Mouse (Mus musculus) heart, embryonic 16.5 days (tissue): Measurements from ENCODE around the gene Trarg1. TPM values are rescaled to one million over a fixed set of nuclear protein-coding genes. Genes with fewer than 3 reads are reported as not detected.

Experiments used
- ATAC-seq: fragments of 200-750 bp; cut with Nextera tagmentation; replicated peaks from 2 replicates; pipeline ENCODE4 v1.8.0; 2017; ENCODE audit warnings: moderate number of reproducible peaks; ENCODE audit not compliant: insufficient read depth, low FRiP score; ENCODE audit errors: extremely low read depth
- H3K27ac ChIP-seq: fragments of 300-500 bp; sonication (generic); 2 replicates; pipeline ENCODE4 v1.5.1; 2014; ENCODE audit warnings: mild to moderate bottlenecking, low read length, control low read depth, moderate library complexity
- H3K27me3 ChIP-seq: fragments of 300-500 bp; sonication (generic); 2 replicates; pipeline ENCODE4 v1.6.1; 2014; ENCODE audit warnings: low read length, mixed read lengths; ENCODE audit not compliant: control insufficient read depth, insufficient read depth
- H3K36me3 ChIP-seq: fragments of 300-500 bp; sonication (generic); 2 replicates; pipeline ENCODE4 v1.6.1; 2014; ENCODE audit not compliant: control insufficient read depth, insufficient read depth
- H3K4me1 ChIP-seq: fragments of 300-500 bp; sonication (generic); 2 replicates; pipeline ENCODE4 v1.6.1; 2014; ENCODE audit warnings: low read length, mixed read lengths; ENCODE audit not compliant: control insufficient read depth, insufficient read depth
- H3K4me2 ChIP-seq: fragments of 300-500 bp; sonication (generic); 2 replicates; pipeline ENCODE4 v1.6.1; 2014; ENCODE audit warnings: low read depth, mild to moderate bottlenecking, control low read depth, low read length
- H3K4me3 ChIP-seq: fragments of 300-500 bp; sonication (generic); 2 replicates; pipeline ENCODE4 v1.5.1; 2014; ENCODE audit warnings: mild to moderate bottlenecking, control low read depth, low read length
- H3K9ac ChIP-seq: fragments of 300-500 bp; sonication (generic); 2 replicates; pipeline ENCODE4 v1.6.1; 2014; ENCODE audit warnings: low read length, control low read depth
- H3K9me3 ChIP-seq: fragments of 300-500 bp; sonication (generic); replicated peaks from 2 replicates; pipeline ENCODE4 v1.6.1; 2016; ENCODE audit warnings: low read length; ENCODE audit not compliant: control insufficient read depth
- WGBS: fragments of 180-500 bp; shearing (Covaris S2); extraction: QIAGEN DNeasy Blood & Tissue Kit; methylation state at CpG from one replicate; pipeline ENCODE4 v1.1.7; 2014; 5-methylcytosine and 5-hydroxymethylcytosine counted together
- polyA plus RNA-seq: library from polyadenylated mRNA; unstranded; fragments of >200 nt; fragmentation: Nextera tagmentation; extraction: Ambion mirVana; gene quantifications from 2 replicates; pipeline ENCODE4 v1.2.1, GENCODE M21; 2015

Trarg1 gene
- polyA plus RNA-seq, 1 experiment from 2014 or later, result 0.51 TPM

- peak overlapping the region; percentile 42 for H3K9ac ChIP-seq
- 4% methylated on average over 9 of the region's 9 CpGs for WGBS
- peak overlapping the region; percentile 31 for H3K4me3 ChIP-seq
Measured at GRCm38 (mm10) chr11:76647500-76647899, 32.1 kb upstream of the Trarg1 start.

GRCm38 (mm10) chr11:76650862-76651560 lies 28.6 kb upstream of the Trarg1 start:
- H3K27me3 ChIP-seq, result no peaks in the 10 kb centered on the region
- no peaks in the 10 kb centered on the region for H3K9me3 ChIP-seq
- H3K4me3 ChIP-seq, result no peak overlapping the region
- no peak overlapping the region for H3K4me2 ChIP-seq
- no peak for ATAC-seq
- H3K9ac ChIP-seq, result no peak overlapping the region
- H3K36me3 ChIP-seq, result no peaks in the 10 kb centered on the region
- no peak overlapping the region for H3K27ac ChIP-seq
- peaks cover 10% of the 10 kb centered on the region for H3K4me1 ChIP-seq
- WGBS, result 54% methylated on average over 12 of the region's 14 CpGs

More at GRCm38 (mm10) chr11:76647500-76647899, 32.1 kb upstream of the Trarg1 start:
- no peaks in the 10 kb centered on the region for H3K9me3 ChIP-seq
- peak overlapping the region; percentile 64 for H3K4me2 ChIP-seq
- peak; percentile 47; the same call in 1 of the 2 replicates for ATAC-seq
- H3K4me1 ChIP-seq, result peaks cover 13% of the 10 kb centered on the region
- H3K27me3 ChIP-seq, result peaks cover 9% of the 10 kb centered on the region; the same call in 1 of the 2 replicates
- no peak overlapping the region; the same call in 1 of the 2 replicates for H3K27ac ChIP-seq
- H3K36me3 ChIP-seq, result no peaks in the 10 kb centered on the region

DNA sequence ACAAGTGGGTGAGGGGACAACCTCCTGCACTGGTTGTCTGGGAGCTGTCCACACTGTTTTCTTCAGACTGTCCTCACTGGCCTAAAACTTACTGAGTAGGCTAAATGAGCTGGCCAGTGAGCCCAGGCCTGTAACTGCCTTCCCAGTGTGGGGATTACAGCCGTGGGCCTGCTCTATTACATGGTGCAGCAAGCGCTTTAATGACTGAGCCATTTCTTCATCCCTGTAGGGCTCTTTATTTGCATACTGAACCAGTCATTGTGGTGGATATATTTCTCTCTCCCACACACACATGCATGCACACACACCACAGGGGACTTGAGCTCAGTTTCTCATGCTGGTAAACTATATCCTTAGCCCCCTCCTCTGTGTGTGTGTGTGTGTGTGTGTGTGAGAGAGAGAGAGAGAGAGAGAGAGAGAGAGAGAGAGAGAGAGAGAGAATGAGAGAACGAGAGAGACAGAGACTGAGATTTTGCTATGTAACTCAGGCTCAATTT lies 26.7 kb upstream of the Trarg1 start:
- Histone ChIP-seq H3K27me3 (no peaks in the 10 kb centered on the region), H3K9ac (no peak overlapping the region), H3K9me3 (no peaks in the 10 kb centered on the region), H3K27ac (no peak overlapping the region), H3K4me3 (no peak overlapping the region), H3K4me1 (peaks cover under 1% of the 10 kb centered on the region; the same call in 1 of the 2 replicates), H3K4me2 (no peak overlapping the region), H3K36me3 (no peaks in the 10 kb centered on the region)
- 59% methylated on average over 3 of the region's 3 CpGs for WGBS
- no peak for ATAC-seq

DNA sequence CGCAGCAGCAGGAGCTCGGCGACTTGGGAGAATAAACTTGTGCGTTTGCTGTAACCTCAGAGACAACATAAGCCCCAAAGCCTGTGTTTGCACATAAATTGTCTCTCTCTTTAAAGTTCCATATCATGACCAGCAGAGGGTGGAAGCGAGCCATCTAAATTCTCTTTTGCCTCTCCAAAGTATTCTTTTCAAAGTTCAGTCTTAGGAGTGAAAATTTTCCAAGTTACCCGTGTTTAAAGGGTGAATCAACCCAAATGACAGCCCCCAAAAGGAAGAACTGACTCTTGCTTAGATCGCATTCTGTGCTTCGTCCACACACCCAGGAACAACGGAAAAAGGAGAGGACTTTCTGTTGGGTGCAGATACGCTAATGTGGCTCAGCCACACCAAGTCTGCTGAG lies 24.5 kb upstream of the Trarg1 start:
- Histone ChIP-seq H3K27me3 (no peaks in the 10 kb centered on the region), H3K4me1 (no peaks in the 10 kb centered on the region), H3K9ac (no peak overlapping the region), H3K27ac (no peak overlapping the region), H3K9me3 (no peaks in the 10 kb centered on the region), H3K4me3 (peak overlapping the region; percentile 34), H3K36me3 (no peaks in the 10 kb centered on the region), H3K4me2 (peak overlapping the region; percentile 55)
- 6% methylated on average over 10 of the region's 10 CpGs for WGBS
- no peak for ATAC-seq

DNA sequence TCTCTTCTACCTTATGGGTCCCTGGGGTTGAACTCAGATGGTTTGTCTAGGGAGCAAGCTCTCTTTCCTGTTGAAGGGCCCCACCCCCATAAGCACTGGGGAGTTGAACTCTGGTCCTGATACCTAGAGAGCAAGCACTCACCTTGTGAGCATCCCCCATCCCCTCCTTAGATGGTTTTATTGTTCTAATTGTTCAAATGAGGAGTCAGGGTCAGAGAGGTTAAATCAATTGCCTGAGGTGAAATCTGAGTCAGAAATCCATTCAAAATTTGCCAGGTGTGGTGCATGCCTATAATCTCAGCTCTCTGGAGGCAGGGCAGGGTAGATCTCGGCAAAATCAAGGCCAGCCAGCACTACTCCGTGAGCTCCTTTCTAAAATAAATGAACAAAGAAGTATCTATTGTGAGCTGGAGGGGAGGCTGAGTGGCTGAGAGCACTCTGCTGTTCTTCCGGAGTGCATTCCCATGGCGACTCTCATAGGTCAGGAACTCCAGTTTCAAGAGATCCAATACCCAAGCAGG lies 22.1 kb upstream of the Trarg1 start:
- Histone ChIP-seq H3K4me1 (no peaks in the 10 kb centered on the region), H3K36me3 (no peaks in the 10 kb centered on the region), H3K9ac (no peak overlapping the region), H3K4me2 (no peak overlapping the region), H3K9me3 (no peaks in the 10 kb centered on the region), H3K4me3 (no peak overlapping the region), H3K27ac (no peak overlapping the region), H3K27me3 (no peaks in the 10 kb centered on the region)
- 47% methylated on average over 4 of the region's 4 CpGs for WGBS
- ATAC-seq, result no peak

DNA sequence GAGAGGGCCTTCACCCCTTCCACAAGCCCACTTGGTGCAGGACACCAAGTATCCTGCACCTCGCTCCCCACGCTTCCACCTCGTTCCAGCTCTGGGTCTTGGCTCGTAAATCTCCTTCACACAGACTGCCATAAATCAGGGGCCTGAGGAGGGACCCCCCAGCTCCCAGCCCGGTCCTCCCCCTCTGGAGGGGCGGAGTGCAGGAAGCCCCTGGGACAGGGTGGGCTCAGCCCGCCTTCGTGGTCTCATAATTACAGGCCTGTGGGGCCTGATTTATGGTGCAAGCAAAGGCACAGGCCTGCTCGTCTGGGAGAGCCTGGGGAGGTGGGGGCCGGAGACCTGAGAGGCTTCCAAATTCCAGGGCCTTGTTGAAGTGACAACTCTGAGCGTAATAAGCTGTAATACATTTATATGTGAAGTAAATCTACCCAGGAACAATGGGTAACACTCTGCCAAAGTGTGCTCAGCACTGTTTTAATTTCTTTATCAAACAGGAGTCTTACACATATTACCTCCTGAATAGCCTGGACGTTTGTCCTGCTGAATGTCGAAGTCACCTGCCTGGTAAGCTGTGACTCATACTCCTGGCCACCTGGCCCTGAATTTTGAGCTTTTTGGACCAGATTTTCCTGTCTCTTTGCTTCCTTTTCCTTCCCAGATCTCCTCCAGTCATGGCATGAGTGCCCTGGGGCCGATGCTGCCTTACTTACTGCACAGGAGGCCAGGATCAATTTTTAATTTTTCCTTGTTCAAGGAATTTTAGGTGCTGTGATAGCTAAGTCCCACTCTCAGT lies 20.3 kb upstream of the Trarg1 start:
- ATAC-seq, result no peak
- H3K9me3 ChIP-seq, result no peaks in the 10 kb centered on the region
- 70% methylated on average over 14 of the region's 14 CpGs for WGBS

DNA sequence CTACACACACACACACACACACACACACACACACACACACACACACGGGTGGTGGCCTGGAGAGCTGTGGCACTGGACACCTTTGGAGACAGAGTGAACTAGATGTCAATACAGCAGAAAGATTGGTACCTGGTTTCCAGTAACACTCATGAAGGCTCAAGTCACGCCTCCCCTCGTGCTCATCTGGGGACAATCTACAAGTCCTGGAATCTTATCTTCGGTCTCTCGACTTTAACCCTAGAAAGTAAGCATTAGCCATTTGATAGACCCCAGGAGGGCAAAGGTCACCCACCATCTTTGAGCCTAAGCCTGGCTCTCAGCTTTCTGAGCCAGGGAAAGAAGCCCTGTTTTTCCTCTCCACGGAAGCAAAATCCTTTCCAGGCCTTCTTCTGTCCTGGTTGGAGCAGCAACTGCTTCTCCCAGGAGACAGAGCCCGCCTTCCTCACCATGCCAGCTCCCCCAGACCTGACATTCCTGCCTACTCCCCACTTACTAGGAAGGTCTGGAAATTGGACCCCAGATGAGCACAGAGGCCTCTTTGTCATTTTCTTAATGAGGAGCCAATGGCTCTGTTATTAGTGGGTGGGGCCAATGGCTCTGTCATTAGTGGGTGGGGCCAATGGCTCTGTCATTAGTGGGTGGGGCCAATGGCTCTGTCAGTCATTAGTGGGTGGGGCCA lies 17.7 kb upstream of the Trarg1 start:
- WGBS, result 57% methylated on average over 7 of the region's 7 CpGs
- Histone ChIP-seq H3K9me3 (no peaks in the 10 kb centered on the region), H3K4me3 (no peak overlapping the region), H3K9ac (no peak overlapping the region), H3K4me2 (no peak overlapping the region), H3K36me3 (no peaks in the 10 kb centered on the region), H3K4me1 (peaks cover 4% of the 10 kb centered on the region), H3K27me3 (peaks cover 30% of the 10 kb centered on the region), H3K27ac (no peak overlapping the region)
- ATAC-seq, result no peak

More for the DNA sequence above, 20.3 kb upstream of the Trarg1 start:
- H3K27ac ChIP-seq, result no peak overlapping the region
- H3K4me2 ChIP-seq, result no peak overlapping the region
- no peaks in the 10 kb centered on the region for H3K4me1 ChIP-seq
- peaks cover 4% of the 10 kb centered on the region; the same call in 1 of the 2 replicates for H3K27me3 ChIP-seq
- no peak overlapping the region for H3K9ac ChIP-seq
- no peaks in the 10 kb centered on the region for H3K36me3 ChIP-seq
- no peak overlapping the region for H3K4me3 ChIP-seq

DNA sequence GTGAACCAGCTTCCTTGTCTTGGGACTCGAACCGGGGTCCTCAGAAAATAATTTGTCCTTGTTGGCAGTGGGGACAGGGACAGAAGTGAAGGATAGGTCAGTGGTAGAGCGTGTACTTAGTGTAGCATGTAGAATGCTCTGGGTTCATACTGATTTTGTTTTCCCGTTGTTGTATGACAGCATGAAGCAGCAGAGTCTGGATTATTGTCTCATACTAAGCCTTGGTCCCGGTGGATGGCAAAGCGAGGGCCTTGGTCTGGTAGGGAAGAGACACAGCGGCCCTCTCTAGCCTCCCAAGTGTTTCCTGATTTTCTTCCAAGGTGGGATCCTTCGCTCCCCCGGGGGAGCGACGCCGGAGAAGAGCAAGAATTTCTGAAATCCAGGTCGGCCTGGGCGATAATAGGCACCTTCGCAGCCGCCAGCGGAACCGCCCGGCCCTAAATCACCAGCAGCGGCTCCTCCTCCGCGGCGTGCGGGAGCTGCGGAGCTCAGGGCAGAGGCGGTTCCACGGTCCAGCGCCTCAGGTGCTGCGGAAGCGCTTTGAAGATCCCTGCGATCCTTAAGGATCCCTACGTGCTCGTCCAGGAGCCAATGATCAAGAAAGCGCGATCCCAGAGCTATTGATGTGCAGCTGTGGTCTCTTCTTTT lies 13.5 kb upstream of the Trarg1 start:
- H3K9ac ChIP-seq, result peak overlapping the region; percentile 33
- no peak overlapping the region for H3K27ac ChIP-seq
- 8% methylated on average over 35 of the region's 35 CpGs for WGBS
- H3K27me3 ChIP-seq, result peaks cover 52% of the 10 kb centered on the region
- no peaks in the 10 kb centered on the region for H3K9me3 ChIP-seq
- peak overlapping the region; percentile 65 for H3K4me2 ChIP-seq
- peaks cover 4% of the 10 kb centered on the region for H3K4me1 ChIP-seq
- no peaks in the 10 kb centered on the region for H3K36me3 ChIP-seq
- peak overlapping the region; percentile 44 for H3K4me3 ChIP-seq
- no peak for ATAC-seq
